Comparison of ENCODE assay signal across 8 mouse cellular contexts in the genomic region with DNA sequence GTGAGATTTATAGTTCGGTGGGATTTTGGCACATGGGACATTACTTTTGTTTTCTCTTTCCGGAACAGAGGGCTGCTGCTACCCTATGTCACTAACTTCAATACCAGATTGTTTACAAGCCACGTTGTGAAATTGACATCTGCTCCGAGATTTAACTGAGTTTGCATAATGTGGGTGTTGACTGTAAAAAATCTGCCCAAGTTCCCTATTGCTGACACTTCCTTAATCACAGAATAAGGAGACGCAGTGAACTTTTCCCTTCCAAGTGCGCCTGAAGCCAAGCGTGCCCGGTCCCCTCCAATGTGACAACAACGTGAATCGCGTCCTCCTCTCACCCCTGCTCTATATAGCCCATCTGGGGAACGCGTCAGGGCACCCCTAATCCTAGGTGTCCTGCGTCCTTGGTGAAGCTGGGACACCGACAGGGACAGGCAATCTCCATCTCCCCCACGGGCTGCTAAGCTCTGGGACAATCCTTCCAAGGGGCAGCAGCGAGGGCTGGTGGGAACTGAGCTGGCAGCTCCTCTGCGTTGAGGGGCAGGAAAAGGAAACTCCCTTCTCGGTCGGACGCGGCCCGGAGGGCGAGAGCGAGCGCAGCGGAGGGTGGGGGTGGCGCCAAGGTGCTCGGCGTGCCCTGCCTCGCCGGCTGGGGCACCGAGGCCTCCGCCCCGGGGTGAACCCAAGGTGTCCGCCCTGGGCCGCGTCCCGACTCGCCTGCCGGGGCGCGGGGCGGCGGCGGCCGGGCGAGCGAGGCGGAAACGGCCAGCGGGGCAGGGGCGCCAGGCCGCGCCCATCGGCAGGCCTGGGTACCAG. TPM values are rescaled to one million over a fixed set of nuclear protein-coding genes. Genes with fewer than 3 reads are reported as not detected.
A peak's percentile ranks its signal among the peaks of the same experiment; 100 is the strongest.
DNase-seq lines count a peak whose midpoint lies in the region; ATAC-seq and TF ChIP-seq lines count a peak whose summit lies in the region.

No protein-coding gene starts in this region.

- H3K36me3 ChIP-seq in hindbrain, embryonic 12.5 days = no peaks in the 10 kb centered on the region
- H3K36me3 ChIP-seq in lung, postnatal 0 days (ENCODE audit: insufficient read depth, low read length) = no peaks in the 10 kb centered on the region

- peak; percentile 62 for TF ChIP-seq EP300 in lung, postnatal 0 days (IDR thresholded peaks at IDR 0.05)

- H3K9me3 ChIP-seq in hindbrain, embryonic 12.5 days (replicated peaks) = no peaks in the 10 kb centered on the region
- H3K9me3 ChIP-seq in lung, postnatal 0 days (ENCODE audit: low read length) = no peaks in the 10 kb centered on the region

- peak; percentile 59 for DNase-seq in MN1 (ENCODE audit: low spot score)
- DNase-seq in cerebellum, adult 9-11 months = peak; percentile 79
- DNase-seq in frontal cortex, postnatal 10 days (ENCODE audit: low spot score in 2 of 2) = peak; percentile 44 to 55
- DNase-seq in layer of hippocampus, postnatal 10 days (ENCODE audit: low spot score in 2 of 2) = peak; percentile 62 to 70
- peak; percentile 90 for DNase-seq in lung, postnatal 0 days (ENCODE audit: low spot score)
- DNase-seq in ovary, adult 18-20 months (ENCODE audit: low spot score) = peak; percentile 25
- peak; percentile 74 for DNase-seq in thymus, postnatal 0 days (ENCODE audit: low spot score)

- H3K4me1 ChIP-seq in hindbrain, embryonic 12.5 days = peaks cover 25% of the 10 kb centered on the region
- peaks cover 20% of the 10 kb centered on the region; the same call in 1 of the 2 replicates for H3K4me1 ChIP-seq in lung, postnatal 0 days (ENCODE audit: insufficient read depth, low read depth, low read length)

- peak overlapping the region; percentile 92 for H3K4me3 ChIP-seq in hindbrain, embryonic 12.5 days
- H3K4me3 ChIP-seq in lung, postnatal 0 days (ENCODE audit: low read depth, low read length) = peak overlapping the region; percentile 83

- H3K27me3 ChIP-seq in hindbrain, embryonic 12.5 days = no peaks in the 10 kb centered on the region
- H3K27me3 ChIP-seq in lung, postnatal 0 days (replicated peaks; ENCODE audit: insufficient read depth, low read length) = no peaks in the 10 kb centered on the region

- ATAC-seq in hindbrain, embryonic 12.5 days (ENCODE audit: low FRiP score) = peak; percentile 69
- ATAC-seq in lung, postnatal 0 days = peak; percentile 45

- H3K4me2 ChIP-seq in hindbrain, embryonic 12.5 days (replicated peaks) = peak overlapping the region; percentile 79
- H3K4me2 ChIP-seq in lung, postnatal 0 days (replicated peaks; ENCODE audit: low read depth, low read length) = peak overlapping the region; percentile 79

- TF ChIP-seq CTCF in lung, postnatal 0 days (IDR thresholded peaks at IDR 0.05) = no peak

- under 1% methylated on average over 55 of the region's 56 CpGs for WGBS in hindbrain, embryonic 12.5 days
- under 1% methylated on average over 30 of the region's 56 CpGs for WGBS in lung, postnatal 0 days

- peak overlapping the region; percentile 99 for H3K27ac ChIP-seq in hindbrain, embryonic 12.5 days
- peak overlapping the region; percentile 100 for H3K27ac ChIP-seq in lung, postnatal 0 days (ENCODE audit: low read length)

- H3K9ac ChIP-seq in hindbrain, embryonic 12.5 days = peak overlapping the region; percentile 96
- peak overlapping the region; percentile 88 for H3K9ac ChIP-seq in lung, postnatal 0 days (replicated peaks; ENCODE audit: low read depth)

RNA-seq across cellular contexts. Expression of gene Sh3glb1, which starts 0.8 kb away (rescaled TPM):
- 115 and 123 TPM in 2 replicates for polyA plus RNA-seq in hindbrain, embryonic 12.5 days (2016; fragmentation: Nextera tagmentation; extraction: Ambion mirVana)
- 100 to 1,000 TPM; 101 to 110 TPM for total RNA-seq in layer of hippocampus, postnatal 10 days (2021)
- 173 and 175 TPM in 2 replicates for polyA plus RNA-seq in lung, postnatal 0 days (2015; fragmentation: Nextera tagmentation; extraction: Ambion mirVana)
- 158 and 162 TPM in 2 replicates for polyA plus RNA-seq in thymus, postnatal 0 days (2015; fragmentation: Nextera tagmentation; extraction: Ambion mirVana)

RNA-seq across cellular contexts. Expression of gene Clca3a1, which starts 41.5 kb away (rescaled TPM):
- polyA plus RNA-seq in hindbrain, embryonic 12.5 days (2016; fragmentation: Nextera tagmentation; extraction: Ambion mirVana) = 0.06 and 0.42 TPM in 2 replicates
- under 1 TPM; 0.80 to 0.82 TPM for total RNA-seq in layer of hippocampus, postnatal 10 days (2021)
- polyA plus RNA-seq in lung, postnatal 0 days (2015; fragmentation: Nextera tagmentation; extraction: Ambion mirVana) = 8.9 and 9.9 TPM in 2 replicates
- 0.65 and 0.68 TPM in 2 replicates for polyA plus RNA-seq in thymus, postnatal 0 days (2015; fragmentation: Nextera tagmentation; extraction: Ambion mirVana)

Comparison
In these comparisons a context has a peak if more than half of its experiments do, and no peak if none do; other contexts are left out.
1. Peak in every context shown above with its lines: DNase-seq, ATAC-seq, H3K4me3 ChIP-seq and H3K27ac ChIP-seq.
2. DNase-seq: peak in every context shown above with its lines; median percentile 90 in lung, postnatal 0 days; 79 in cerebellum, adult 9-11 months; 74 in thymus, postnatal 0 days; 66 in layer of hippocampus, postnatal 10 days; 59 in MN1; 50 in frontal cortex, postnatal 10 days; 25 in ovary, adult 18-20 months.